Mouse (Mus musculus) c-Kit-positive CD71-negative TER-119-negative erythroid progenitor cells, embryonic 14.5 days (primary cell): ENCODE data around the gene Rin1.

Experiments
- DNase-seq: peaks from one replicate; pipeline ENCODE4 v3.0.0-alpha.2; 2013; ENCODE audit warnings: low read depth

The Rin1 gene

DNA sequence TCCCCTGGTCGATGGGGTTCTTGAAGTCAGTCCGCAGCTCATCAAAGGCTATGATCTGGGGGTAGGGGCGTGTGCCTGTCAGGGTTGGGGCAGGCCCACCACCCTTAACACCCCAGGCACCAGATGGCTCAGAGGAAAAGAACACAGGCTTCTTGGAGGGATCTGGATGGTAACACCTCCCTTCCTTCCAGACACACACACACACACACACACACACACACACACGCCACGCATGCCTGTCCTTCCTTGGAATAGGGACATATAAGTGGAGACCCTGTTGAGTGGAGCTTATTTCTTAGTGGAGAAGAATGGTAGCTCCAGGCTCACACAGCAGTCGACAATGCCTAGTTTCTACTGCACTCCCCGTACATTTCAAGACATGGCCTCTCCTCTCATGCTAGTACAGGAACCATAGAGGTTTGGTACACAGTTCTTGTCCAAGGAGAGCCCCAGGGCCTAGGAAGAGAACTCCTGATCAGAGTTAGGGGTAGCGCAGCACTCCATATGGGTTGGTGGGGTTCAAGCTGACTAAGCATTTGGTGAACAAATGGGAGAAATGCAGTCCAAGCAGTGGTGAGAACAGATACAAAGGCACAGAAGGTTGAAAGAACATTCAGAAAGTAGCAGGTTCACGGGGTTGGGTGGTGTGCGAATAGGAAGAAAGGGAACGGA lies 44.6 kb downstream of the Rin1 start:
- DNase-seq: no peak

- DNase-seq: no peak
Observed at GRCm38 (mm10) chr19:5095887-5096474, 45.7 kb downstream of the Rin1 start.

GRCm38 (mm10) chr19:5097521-5098362 lies 47.5 kb downstream of the Rin1 start:
- no peak for DNase-seq

- DNase-seq: no peak
Observed at GRCm38 (mm10) chr19:5098363-5099143, 48.3 kb downstream of the Rin1 start, which contains the start of gene Cnih2. Gene Cnih2, minus strand, starts transcription at chr19:5098521.

DNA sequence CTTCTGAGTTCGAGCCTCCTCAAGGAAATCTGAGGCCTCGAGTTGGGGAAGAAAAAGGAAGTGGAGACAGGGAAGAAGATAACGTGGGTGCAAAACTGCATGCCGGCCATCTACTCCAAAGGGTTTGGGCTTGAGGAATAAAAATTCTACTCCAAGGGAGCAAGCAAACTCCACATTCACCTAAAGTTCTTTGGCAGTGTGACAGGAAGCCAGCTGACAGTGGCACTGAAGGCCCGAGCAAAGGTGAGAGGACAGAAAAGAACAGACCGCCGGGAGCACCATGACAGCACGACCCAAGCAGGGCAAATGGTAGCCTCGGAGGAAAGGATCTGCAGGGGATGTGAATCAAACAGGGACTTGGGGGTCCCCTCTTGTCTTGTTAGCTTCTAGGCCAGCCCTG lies 55.8 kb downstream of the Rin1 start:
- no peak for DNase-seq
